Mouse (Mus musculus) ZHBTc4 (cell line): Measurements from ENCODE around the gene Gdap1l1.

ENCODE experiments used
- DNase-seq: peaks from one replicate; pipeline ENCODE4 v3.0.0-alpha.2; 2011; ENCODE audit warnings: low read depth, low spot score

The Gdap1l1 gene

DNA sequence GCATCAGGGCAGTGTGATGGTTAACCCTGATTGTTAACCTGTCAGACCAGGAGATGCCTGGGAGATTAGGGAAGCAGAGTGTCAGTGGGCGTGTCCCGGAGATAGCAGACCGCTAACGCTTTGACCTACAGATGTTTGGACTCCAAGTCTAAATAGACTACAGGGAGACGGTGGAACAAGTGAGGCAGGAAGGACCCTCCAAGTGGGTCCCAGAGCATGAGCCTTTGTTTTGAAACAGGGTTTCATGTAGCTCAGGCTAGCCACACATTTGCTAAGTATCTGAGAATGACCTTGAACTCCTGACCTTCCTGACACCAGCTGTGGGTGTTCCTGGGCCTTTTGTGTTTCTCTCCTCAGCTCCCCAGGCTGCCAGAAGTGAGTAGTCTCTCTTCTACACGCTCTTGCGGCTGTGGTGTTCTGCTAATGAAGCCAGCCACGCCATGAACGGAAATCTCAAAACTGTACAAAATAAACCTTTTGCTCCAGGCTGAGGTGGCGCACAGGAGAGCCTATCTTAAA lies 25.0 kb downstream of the Gdap1l1 start:
- peak; percentile 94 for DNase-seq

DNA sequence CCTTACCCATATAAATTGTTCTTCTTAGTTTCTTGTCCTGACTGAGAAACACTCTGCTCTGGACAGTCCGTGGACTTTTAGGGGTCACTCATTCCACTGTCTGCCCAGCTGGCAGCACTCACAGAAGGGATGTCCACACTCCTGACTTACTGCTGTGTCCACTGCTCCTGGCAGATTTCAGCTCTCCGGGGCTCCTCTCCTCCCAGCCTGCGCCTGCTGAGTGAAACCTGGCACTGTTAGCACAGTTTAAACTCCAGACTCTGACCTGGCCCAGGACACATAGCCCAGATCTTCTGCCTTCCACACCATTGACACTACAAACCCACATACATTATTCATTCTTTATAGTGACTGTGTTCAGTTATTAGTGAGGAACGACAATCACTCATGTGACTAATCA lies 25.7 kb downstream of the Gdap1l1 start:
- no peak for DNase-seq

DNA sequence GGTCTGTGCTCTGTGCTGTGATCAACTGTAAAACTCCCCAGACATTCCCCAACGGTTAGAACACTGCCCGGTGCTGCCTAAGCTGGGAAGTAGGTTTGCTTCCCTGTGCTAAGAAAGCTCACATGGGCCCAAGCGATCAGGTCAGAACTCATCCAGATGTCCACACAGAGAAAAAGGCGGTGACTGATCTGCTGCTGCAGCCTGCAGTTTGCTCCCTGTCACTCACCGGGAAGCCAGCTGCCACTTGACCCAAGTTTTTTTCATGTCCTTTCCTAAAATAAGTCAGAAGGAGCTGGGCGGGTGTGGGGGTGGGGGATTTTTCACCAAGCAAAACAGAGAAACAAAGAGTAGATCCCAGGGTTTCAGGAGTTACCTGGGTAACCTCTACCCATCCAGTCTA lies 26.3 kb downstream of the Gdap1l1 start:
- no peak for DNase-seq

DNA sequence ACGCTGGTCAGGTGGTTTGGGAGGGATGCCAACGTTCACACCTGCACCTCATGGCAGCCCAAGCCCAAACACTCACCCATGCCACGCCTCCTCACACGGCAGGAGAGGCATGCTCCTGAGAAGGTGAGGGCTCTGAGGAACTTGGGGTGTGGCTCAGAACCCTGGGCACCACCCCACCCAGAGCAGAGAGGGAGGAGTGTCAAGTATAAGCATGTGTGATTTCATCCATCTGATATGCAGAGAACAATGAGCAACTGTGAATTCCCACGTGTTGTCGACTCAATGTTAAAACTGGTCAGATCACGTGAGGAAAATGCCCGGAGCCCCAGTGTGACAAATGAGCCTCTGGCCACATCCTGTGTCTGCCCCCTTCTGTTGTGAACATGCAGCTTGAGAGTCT lies 28.5 kb downstream of the Gdap1l1 start:
- no peak for DNase-seq

DNA sequence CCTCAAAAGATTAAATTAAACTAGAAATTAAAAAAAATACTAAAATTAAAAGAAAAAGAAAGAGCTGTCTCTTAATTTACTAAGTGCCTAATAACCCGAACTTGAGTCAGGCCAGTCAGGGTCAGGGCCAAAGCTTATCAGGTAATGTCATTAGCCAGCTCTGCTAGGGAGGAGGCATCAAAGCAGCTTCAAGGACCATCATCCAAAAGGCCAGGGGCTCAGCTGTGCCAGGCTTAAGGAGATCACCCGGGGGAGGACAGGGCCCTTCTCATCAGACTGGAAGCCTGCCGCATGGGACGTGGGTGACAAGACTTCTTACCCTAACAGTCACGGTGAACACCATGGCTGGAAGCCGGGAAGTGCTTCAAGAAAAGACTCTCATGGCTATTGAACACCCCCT lies 29.3 kb downstream of the Gdap1l1 start:
- DNase-seq = no peak

DNA sequence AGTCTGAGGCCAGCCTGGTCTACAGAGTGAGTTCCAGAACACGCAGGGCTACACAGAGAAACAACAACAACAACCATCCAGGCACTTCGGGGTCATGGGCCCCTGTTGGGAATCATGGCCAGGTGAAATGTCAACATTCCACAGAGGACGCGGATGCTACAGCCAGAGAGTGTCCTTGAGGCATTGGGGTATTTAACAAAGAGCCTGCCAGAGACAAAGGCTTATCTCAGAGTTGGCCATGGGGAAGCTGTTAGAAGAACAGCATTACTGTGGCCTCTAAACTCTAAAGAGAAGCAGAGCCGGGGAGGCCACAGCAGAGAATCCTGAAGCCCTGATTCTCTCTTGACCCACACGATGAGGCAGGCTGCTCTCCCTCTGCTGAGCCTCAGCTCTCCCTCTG lies 30.6 kb downstream of the Gdap1l1 start:
- no peak for DNase-seq

DNA sequence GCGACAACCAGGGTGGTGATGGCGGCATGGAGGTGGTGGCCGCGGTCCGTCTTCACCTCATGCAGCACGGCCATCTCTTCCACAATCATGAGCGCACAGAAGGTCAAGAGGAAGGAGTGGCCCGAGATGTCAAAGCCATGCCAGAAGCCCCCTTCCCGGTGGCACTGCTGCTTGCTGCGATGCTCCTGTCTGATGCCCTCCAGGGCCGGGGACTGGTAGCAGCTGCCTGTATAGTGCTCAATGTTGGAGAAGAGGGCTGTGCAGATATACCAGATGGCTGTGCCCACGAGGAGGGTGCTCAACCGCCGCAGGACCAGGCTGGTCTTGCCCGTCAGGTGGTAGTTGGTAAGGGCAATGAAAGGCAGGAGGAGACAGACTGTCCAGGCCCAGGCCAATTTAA lies 31.4 kb downstream of the Gdap1l1 start:
- no peak for DNase-seq

DNA sequence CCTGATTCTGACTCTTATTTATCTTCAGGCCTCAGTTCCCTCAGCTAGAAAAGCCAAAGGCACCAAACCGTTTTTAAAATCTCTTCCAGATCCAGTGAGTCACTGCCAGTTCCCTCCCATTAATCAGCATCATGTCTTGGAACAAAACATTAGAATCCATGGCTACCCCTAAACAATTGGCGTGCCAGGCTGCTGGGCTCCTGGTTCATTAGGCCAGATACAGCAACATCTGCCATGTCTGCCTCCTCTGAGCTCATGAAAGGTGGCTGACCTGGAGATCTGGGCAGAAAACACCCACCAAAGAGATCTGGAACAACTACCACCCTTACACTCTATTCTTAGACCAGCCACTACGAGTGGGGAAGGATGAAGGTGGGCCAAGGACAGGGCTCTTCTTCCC lies 32.9 kb downstream of the Gdap1l1 start:
- no peak for DNase-seq

DNA sequence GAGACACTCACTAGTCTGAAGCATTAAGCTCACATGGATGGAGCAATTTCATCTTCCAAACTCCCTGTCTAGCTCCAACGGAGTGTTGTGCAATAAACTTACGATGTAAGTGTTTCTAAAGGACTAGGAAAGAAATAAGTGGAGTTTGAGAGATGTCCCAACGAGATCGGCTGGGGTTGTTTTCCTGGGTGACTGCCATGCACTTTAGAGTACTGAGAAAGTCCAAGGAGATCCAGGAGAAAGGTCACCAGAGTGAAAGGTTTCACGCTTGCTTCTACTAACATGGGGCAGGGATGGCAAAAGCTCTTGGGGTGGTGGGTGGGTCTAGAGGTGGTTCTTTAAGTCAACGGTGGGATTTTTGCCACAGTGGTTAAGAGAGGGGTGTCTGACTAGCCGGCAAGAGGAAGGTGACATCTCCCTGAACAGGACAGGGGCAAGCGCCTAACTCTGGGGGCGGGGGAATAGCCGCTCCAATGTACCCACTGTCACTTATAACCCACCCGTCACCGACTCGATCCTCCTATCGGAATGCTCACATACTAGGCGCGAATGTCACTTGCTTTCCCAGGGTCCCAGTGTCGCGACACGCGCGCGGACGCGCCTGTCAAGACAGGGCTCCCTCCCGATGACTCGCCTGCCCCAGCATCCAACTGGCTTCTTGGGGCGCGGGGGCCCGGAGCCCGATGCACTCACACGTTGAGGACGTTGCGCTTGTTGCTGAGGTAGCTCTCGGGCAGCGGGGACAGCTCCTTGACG lies 33.6 kb downstream of the Gdap1l1 start:
- no peak for DNase-seq

DNA sequence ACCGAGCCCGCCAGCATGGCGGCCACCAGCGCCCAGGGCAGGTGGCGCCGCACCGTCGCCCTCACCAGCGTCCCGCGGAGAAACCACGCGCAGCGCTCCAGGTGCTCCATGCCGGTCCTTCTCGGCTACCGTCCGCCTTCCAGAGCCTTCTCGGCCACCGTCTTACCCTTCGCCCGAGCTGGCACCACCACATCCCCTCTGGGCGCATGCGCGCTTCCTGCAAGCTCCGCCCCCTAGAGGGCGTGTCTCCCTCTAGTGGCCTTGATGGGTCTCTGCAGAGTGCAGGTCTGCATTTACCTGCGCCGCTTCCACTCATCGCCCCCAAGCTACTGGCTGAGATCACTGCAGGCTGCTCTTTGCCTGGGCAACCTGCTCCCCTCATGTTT lies 34.2 kb downstream of the Gdap1l1 start, which contains the start of gene Fitm2:
Fitm2 (minus strand) TSS at position 164 of the 386 bp plus-strand sequence.
- peak; percentile 100 for DNase-seq

DNA sequence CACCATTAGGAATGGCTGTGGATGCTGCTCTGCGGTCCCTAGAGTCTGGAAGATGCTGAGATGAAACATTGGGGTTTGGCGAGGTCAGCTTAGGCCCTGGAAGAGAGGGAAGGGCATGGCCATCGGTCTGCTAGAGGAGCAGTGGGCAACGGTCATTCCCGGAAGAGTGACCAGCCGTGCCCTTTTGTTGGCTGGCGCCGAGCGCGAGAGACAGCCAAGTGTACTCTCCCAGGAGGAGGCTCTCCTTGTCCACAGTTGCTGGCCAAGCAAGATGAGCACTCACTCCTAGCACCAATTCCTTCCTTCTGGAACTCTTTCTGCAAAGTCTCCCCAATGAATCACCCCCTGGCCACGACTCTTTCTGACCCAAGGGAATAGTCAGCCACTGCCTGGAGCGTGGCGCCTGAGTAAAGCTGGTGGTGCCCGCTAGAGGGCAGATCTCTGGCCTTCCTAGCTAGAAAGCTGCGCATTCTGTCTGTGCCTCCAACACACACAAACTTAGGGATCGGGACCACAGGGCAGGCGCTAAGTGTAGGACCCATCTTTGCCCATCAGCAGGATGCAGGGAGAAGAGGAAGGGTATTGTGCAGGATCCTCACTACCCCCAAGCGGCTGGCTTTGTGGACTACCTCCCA lies 42.0 kb downstream of the Gdap1l1 start:
- peak; percentile 85 for DNase-seq

DNA sequence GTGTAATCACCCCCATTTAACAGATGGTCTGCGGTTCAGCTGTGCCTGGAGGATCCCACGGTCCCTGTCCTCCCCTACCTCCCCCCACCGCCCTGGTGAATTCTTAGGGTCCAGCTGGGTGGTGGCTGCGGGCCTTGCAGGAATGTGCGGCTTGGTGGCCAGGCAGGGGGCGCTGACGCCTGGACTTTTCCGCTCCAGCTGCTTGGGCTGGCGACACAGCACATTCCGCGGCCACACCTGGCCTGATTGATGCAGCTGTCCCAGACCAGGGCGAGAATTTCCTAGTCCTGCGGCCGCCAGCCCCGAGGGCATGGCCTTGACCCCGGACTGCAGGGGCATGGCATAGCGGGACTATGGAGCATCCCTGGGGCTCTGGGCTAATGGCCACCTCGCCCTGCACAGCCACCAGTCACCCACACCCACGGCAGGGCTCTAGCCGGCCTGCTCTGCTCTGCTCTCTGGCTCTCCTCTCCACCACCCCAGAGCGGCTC lies 43.3 kb downstream of the Gdap1l1 start:
- DNase-seq = peak; percentile 79

DNA sequence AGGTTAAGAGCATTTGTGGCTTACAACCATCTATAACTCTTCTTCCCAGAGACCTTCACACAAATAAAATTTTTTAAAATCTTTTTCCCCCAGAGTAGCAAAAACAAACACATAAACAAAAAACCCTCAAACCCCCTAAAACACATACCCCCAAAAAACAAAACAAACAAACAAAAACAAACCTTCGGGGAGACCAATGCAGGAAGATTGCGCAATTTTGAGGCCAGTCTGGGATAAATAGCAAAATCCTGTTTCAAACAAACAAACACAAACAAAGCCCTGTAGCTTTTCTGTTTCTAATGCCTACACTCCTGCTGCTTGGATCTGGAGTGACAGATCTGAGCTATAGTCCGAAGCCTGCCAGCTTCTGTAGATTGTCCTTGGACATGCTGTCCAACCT lies 49.1 kb downstream of the Gdap1l1 start:
- no peak for DNase-seq

DNA sequence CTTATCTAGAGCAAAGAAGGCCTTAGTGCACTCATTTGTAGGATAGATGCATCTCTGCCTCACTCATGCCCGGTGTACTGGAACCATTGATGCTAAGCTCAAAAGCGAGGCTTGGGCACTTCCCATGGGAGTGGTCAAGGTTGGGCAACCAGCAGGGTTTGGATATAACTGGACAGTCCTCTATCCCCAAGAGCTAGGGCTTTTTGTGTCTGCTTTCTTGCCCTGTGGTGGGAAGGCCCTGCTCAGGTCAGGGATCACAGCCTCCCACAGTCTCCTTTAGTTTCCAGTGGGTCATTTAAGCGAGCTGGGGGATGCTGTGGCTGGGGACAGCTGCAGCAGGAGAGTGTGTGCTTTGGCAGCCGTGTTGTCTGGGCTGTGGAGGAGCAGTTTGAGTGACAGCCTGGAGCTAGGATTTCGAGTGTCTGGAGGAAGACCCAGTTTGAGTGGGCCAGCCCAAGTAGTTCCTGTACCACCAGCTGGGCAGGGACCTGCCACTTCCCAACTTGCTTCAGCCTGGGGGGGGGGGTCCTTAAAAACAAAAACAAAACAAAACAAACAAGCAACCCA lies 51.5 kb downstream of the Gdap1l1 start:
- no peak for DNase-seq

DNA sequence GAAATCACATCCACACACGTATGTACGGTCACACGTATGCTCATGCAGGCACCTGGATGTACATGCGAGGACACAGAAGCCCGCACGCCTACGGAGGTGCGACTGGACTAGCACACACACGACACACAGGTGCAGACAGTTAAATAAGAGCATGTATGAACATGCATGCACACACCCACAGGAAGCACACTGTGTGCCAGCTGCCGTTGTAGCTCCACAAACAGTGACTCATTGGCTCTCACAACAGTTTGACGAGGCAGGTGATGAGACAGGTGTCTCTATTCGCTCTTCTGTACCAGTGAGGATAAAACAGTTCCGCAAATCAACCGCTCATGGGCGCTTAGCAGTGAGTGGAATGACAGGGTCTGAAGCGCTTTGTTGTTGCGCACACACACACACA lies 52.4 kb downstream of the Gdap1l1 start:
- DNase-seq = no peak

DNA sequence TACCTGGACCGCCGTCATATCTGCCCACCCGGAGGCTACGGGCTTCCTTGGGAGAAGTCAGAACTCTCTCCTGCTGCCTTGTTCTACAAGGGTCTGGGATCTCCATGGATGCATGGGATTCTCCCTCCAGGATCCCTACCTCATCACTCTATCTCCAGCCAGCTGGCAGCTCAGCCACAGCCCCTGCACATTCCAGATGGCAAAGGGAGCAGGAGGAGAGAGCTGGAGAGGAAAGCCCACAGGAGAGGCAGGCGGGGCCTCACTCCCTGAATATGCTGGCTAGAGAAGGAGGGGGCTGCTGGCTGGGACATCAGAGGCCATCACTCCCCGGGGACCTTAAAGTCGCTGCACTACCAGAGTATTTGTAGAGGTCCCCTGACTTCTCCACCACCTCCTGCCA lies 53.1 kb downstream of the Gdap1l1 start:
- no peak for DNase-seq

DNA sequence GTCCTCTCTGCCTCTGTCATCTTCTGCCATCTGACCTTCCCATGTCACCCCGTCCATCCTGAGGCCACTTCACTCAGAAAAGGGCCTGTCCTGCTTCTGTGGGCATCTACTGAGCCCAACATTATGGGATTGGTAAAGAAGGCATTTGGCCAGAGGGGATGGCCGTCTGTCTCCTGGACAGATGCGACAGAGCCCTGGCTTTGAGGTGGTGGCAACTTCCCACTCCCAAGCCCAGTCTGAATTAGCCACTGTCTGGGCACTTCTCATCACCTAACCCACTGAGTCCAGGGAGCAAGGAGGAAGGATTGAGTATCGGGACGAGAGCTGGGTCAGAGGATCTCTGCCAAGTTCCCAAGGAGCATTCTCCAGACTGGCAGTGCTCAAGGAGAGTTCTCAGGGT lies 53.7 kb downstream of the Gdap1l1 start, which contains the start of gene R3hdml:
R3hdml (plus strand) TSS at position 301 of the 400 bp plus-strand sequence.
- DNase-seq = no peak

DNA sequence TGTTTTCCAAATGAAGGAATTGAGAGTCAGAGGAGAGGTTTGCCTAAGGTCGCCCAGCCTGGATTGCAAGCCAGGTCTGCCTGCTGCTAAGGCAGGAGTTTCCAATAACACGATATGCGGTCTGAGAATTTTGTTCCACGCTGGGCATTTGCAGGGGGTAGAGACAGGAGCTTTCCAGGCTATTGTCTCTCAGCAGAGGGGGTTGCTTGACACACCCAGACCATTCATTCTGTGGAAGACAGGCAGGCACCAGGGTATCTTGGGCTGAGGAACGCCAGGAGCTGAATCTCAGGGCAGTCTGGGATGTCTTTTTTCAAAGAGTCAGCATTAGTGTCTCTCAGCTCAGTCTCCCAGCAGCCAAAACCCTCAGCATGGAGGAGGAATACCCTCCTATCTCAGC lies 54.8 kb downstream of the Gdap1l1 start:
- peak; percentile 55 for DNase-seq

DNA sequence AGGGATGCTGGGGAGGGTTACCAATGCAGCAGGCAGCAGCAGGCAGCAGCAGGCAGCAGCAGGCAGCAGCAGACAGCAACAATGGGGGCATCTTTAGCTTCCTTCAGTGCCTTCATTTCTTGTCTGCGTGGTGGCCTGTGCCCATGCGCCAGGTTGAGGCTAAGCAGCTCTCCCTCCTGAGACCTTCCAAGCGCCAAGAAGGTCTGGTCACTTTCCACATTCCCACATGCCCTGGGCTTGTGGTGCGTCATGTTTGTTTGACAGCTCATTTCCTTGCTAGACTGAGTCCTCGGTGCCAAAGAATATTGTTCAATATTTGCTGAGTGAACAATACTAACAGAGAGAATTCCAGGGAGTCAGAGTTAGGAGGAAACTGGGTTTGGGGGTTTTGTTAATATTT lies 55.7 kb downstream of the Gdap1l1 start:
- DNase-seq = no peak

DNA sequence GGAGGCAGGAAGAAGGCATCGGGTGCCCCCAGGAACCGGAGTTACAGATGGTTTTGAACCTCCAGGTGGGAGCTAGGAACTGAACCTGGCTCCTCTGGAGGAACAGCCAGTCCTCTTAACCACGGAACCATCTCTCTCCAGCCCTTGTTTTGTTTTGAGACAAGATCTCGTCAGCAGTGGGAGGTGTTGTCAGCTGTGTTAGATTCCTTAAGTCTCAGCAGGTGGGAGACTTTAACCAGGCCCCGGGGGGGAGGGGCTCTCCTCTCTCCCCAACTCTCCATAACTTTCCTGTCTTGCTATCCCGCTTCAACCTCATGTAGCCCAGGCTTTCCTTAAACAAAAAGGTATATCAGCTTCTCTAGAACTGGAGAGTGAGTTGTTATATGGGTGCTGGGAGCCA lies 56.2 kb downstream of the Gdap1l1 start:
- peak; percentile 53 for DNase-seq

DNA sequence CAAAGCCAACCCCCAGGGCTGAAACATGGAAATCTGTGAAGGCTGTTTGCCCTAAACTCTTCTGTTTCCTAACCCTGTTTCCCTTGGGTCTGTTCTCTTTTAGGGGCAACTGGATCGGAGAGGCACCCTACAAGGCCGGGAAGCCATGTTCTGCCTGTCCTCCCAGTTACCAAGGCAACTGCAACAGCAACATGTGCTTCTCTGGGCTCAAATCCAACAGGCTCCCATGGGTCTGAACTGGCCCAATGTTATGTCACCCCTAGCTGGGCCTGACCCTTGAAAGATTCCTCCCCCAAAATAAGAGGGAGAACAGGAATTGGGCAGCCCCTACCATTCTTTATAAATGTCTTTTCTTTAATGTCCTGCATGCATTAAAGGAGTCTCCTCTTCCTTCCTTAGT lies 63.9 kb downstream of the Gdap1l1 start:
- no peak for DNase-seq

DNA sequence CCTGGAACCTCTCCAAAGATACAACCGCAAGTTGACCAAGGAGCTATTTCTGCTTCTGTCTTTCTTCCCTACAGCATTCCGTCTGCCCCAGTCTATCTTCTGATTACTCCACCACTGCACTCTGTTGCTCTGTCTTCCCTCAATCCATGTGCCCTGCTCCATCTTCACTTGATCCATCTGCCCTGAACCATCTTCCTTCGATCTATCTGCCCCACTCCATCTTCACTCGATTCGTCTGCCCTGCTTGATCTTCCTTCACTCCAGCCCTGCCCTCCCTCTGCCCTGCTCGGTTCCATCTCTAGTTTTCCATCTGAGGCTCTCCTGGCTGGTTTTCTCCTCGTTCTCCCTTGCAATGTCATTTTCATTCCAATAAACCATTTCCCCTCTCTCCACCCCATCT lies 64.9 kb downstream of the Gdap1l1 start:
- peak; percentile 72 for DNase-seq
